Mouse (Mus musculus): ENCODE measurements around the gene Pecr.
"Not testable (repeated sequence)": the region's sequence is repeated elsewhere in the genome, so short reads cannot be mapped to it uniquely, and the experiment has no call there.

The Pecr gene

GRCm38 (mm10) chr1:72287893-72288292 lies 3.8 kb upstream of the Pecr start:
- no peak for DNase-seq (ENCODE audit: low spot score)

GRCm38 (mm10) chr1:72286904-72287303 lies 2.8 kb upstream of the Pecr start:
- DNase-seq (ENCODE audit: low spot score) = no peak

- DNase-seq (ENCODE audit: low spot score) = no peak
These were observed 425 bp upstream of the Pecr start for GRCm38 (mm10) chr1:72284539-72284938.

- DNase-seq (ENCODE audit: low spot score) = no peak
These were observed 1.5 kb downstream of the Pecr start for GRCm38 (mm10) chr1:72282604-72283003.

- DNase-seq (ENCODE audit: low spot score) = no peak
These were observed 6.0 kb downstream of the Pecr start for GRCm38 (mm10) chr1:72278085-72278484.

GRCm38 (mm10) chr1:72263099-72263498 lies 21.0 kb downstream of the Pecr start:
- DNase-seq (ENCODE audit: low spot score) = no peak

- DNase-seq (ENCODE audit: low spot score) = no peak
These were observed 27.5 kb downstream of the Pecr start for GRCm38 (mm10) chr1:72256381-72257256.

- DNase-seq (ENCODE audit: low spot score) = no peak
These were observed 28.3 kb downstream of the Pecr start for GRCm38 (mm10) chr1:72255854-72256175.

- no peak for DNase-seq (ENCODE audit: low spot score)
These were observed 28.9 kb downstream of the Pecr start for GRCm38 (mm10) chr1:72255062-72255853.

- DNase-seq (ENCODE audit: low spot score) = peak; percentile 70
These were observed 29.5 kb downstream of the Pecr start for GRCm38 (mm10) chr1:72254545-72255061.

GRCm38 (mm10) chr1:72253881-72254491 lies 30.1 kb downstream of the Pecr start:
- DNase-seq (ENCODE audit: low spot score) = no peak

GRCm38 (mm10) chr1:72251806-72252205 lies 32.3 kb downstream of the Pecr start:
- no peak for DNase-seq (ENCODE audit: low spot score)

GRCm38 (mm10) chr1:72248226-72248737 lies 35.8 kb downstream of the Pecr start:
- DNase-seq (ENCODE audit: low spot score) = not testable (repeated sequence)

- no peak for DNase-seq (ENCODE audit: low spot score)
These were observed 39.6 kb downstream of the Pecr start for GRCm38 (mm10) chr1:72244317-72245036.

- peak; percentile 91 for DNase-seq (ENCODE audit: low spot score)
These were observed 40.3 kb downstream of the Pecr start for GRCm38 (mm10) chr1:72243656-72244316.

- DNase-seq (ENCODE audit: low spot score) = no peak
These were observed 41.5 kb downstream of the Pecr start for GRCm38 (mm10) chr1:72242581-72243143.

- DNase-seq (ENCODE audit: low spot score) = not testable (repeated sequence)
These were observed 45.0 kb downstream of the Pecr start for GRCm38 (mm10) chr1:72239113-72239512.

- DNase-seq (ENCODE audit: low spot score) = no peak
These were observed 46.0 kb downstream of the Pecr start for GRCm38 (mm10) chr1:72238016-72238580.

GRCm38 (mm10) chr1:72237007-72237775 lies 46.9 kb downstream of the Pecr start:
- DNase-seq (ENCODE audit: low spot score) = no peak

All from ovary, postnatal 10 days (tissue).